Comparison of ENCODE assay signal across 8 mouse cellular contexts in genomic region chr1:64119851-64120250, GRCm38 (mm10). TPM values are rescaled to one million over a fixed set of nuclear protein-coding genes. Genes with fewer than 3 reads are reported as not detected.
DNase-seq lines count a peak whose midpoint lies in the region; ATAC-seq and TF ChIP-seq lines count a peak whose summit lies in the region.

No protein-coding gene starts in this region.

- peak overlapping the region; percentile 66 for H3K9ac ChIP-seq in intestine, embryonic 15.5 days
- H3K9ac ChIP-seq in limb, embryonic 14.5 days (ENCODE audit: low read depth, low read length, severe bottlenecking): peak overlapping the region; percentile 77
- peak overlapping the region; percentile 71 for H3K9ac ChIP-seq in midbrain, embryonic 16.5 days (ENCODE audit: low read depth, low read length)

- TF ChIP-seq CTCF in left cerebral cortex, adult 2 months (IDR thresholded peaks at IDR 0.05): no peak

- no peak for TF ChIP-seq POLR2A in limb, embryonic 14.5 days (IDR thresholded peaks at IDR 0.05; ENCODE audit: borderline replicate concordance, extremely low read depth, insufficient read depth, insufficient read length)

- H3K36me3 ChIP-seq in intestine, embryonic 15.5 days: no peaks in the 10 kb centered on the region
- no peaks in the 10 kb centered on the region for H3K36me3 ChIP-seq in limb, embryonic 14.5 days (ENCODE audit: control insufficient read depth, insufficient read depth, low read length)
- H3K36me3 ChIP-seq in midbrain, embryonic 16.5 days (ENCODE audit: control insufficient read depth, insufficient read depth, low read length): no peaks in the 10 kb centered on the region

- no peak for ATAC-seq in intestine, embryonic 15.5 days
- ATAC-seq in limb, embryonic 14.5 days (ENCODE audit: low FRiP score, low read depth): no peak
- ATAC-seq in midbrain, embryonic 16.5 days: no peak

- peak in 1 of 2 experiments; percentile 33 for DNase-seq in left cerebral cortex, adult 2 months (ENCODE audit: extremely low spot score in 1 of 2, low spot score in 2 of 2)
- DNase-seq in left cerebral cortex, adult 8-10 months (ENCODE audit: low spot score in 2 of 2): no peak
- peak; percentile 76 for DNase-seq in cerebellum, adult 9-10 months
- peak; percentile 10 for DNase-seq in gastrocnemius, postnatal 14 days
- DNase-seq in limb, embryonic 14.5 days (ENCODE audit: low spot score): no peak
- no peak for DNase-seq in MN1 (ENCODE audit: low spot score)

- H3K9me3 ChIP-seq in intestine, embryonic 15.5 days: no peaks in the 10 kb centered on the region
- no peaks in the 10 kb centered on the region for H3K9me3 ChIP-seq in limb, embryonic 14.5 days (ENCODE audit: control insufficient read depth, low read length)
- H3K9me3 ChIP-seq in midbrain, embryonic 16.5 days (replicated peaks; ENCODE audit: control insufficient read depth, low read length, poor library complexity, severe bottlenecking): no peaks in the 10 kb centered on the region

- intact Hi-C loops in left cerebral cortex, adult 2 months (cut with DNase I): loop anchor here (2.0 to 5.0 kb wide), 8 partner anchors 31 to 453 kb away; partner anchors contain the start of gene Creb1
- intact Hi-C loops in gastrocnemius, postnatal 14 days (cut with DNase I; ENCODE audit: low total_unique reads): loop anchor here (5.0 to 10.0 kb wide), 3 partner anchors 75 to 322 kb away; no protein-coding TSS in a partner anchor

- H3K27me3 ChIP-seq in intestine, embryonic 15.5 days (replicated peaks): no peaks in the 10 kb centered on the region
- no peaks in the 10 kb centered on the region for H3K27me3 ChIP-seq in limb, embryonic 14.5 days (ENCODE audit: control insufficient read depth, insufficient read depth, low read length)
- H3K27me3 ChIP-seq in midbrain, embryonic 16.5 days (ENCODE audit: control insufficient read depth, insufficient read depth, low read depth, low read length): no peaks in the 10 kb centered on the region

- peaks cover 6% of the 10 kb centered on the region; the same call in 1 of the 2 replicates for H3K4me1 ChIP-seq in intestine, embryonic 15.5 days (replicated peaks)
- peaks cover 21% of the 10 kb centered on the region for H3K4me1 ChIP-seq in limb, embryonic 14.5 days (ENCODE audit: control insufficient read depth, insufficient read depth, low read length)
- H3K4me1 ChIP-seq in midbrain, embryonic 16.5 days (ENCODE audit: control insufficient read depth, insufficient read depth, low read length): peaks cover 38% of the 10 kb centered on the region

- peak overlapping the region; percentile 61 for H3K4me2 ChIP-seq in intestine, embryonic 15.5 days (replicated peaks)
- H3K4me2 ChIP-seq in limb, embryonic 14.5 days (replicated peaks; ENCODE audit: low read depth, low read length, severe bottlenecking): peak overlapping the region; percentile 57
- peak overlapping the region; percentile 74 for H3K4me2 ChIP-seq in midbrain, embryonic 16.5 days (ENCODE audit: low read length)

- peak overlapping the region; percentile 98 for H3K27ac ChIP-seq in left cerebral cortex, adult 2 months
- peak overlapping the region; percentile 95 for H3K27ac ChIP-seq in intestine, embryonic 15.5 days
- H3K27ac ChIP-seq in limb, embryonic 14.5 days (replicated peaks; ENCODE audit: low read depth, low read length): 0 out of 2 replicates have a peak overlapping the region, but pooled peaks have one; percentile 3
- H3K27ac ChIP-seq in midbrain, embryonic 16.5 days (ENCODE audit: low read length): peak overlapping the region; percentile 100

- WGBS in intestine, embryonic 15.5 days: 2% methylated on average over 8 of the region's 8 CpGs
- WGBS in limb, embryonic 14.5 days: 2% methylated on average over 8 of the region's 8 CpGs
- WGBS in midbrain, embryonic 16.5 days: 0% methylated on average over 8 of the region's 8 CpGs

- peak overlapping the region; percentile 71 for H3K4me3 ChIP-seq in left cerebral cortex, adult 2 months
- peak overlapping the region; percentile 72 for H3K4me3 ChIP-seq in intestine, embryonic 15.5 days (replicated peaks)
- peak overlapping the region; percentile 87 for H3K4me3 ChIP-seq in limb, embryonic 14.5 days (replicated peaks; ENCODE audit: low read length)
- H3K4me3 ChIP-seq in midbrain, embryonic 16.5 days (ENCODE audit: low read depth, low read length): peak overlapping the region; percentile 69

RNA-seq across cellular contexts. Expression of gene Klf7, which starts 2.2 kb away (rescaled TPM):
- total RNA-seq in left cerebral cortex, adult 2 months (2021): 10 to 100 TPM; 41.1 to 46.5 TPM
- total RNA-seq in left cerebral cortex, adult 8-10 months (2022): 10 to 100 TPM; 38.9 to 48.5 (median 42.0) TPM
- total RNA-seq in gastrocnemius, postnatal 14 days (2021): 10 to 100 TPM in 1 of 2 experiments, 1 to 10 TPM in 1; 9.2 to 10.6 TPM
- 24.8 and 27.3 TPM in 2 replicates for polyA plus RNA-seq in intestine, embryonic 15.5 days (2015; fragmentation: Nextera tagmentation; extraction: Ambion mirVana)
- polyA plus RNA-seq in limb, embryonic 14.5 days (2012; rRNA removed): 9.7 and 10.2 TPM in 2 replicates
- 17.3 and 18.7 TPM in 2 replicates for polyA plus RNA-seq in limb, embryonic 14.5 days (2014; fragmentation: Nextera tagmentation; extraction: Ambion mirVana)
- polyA plus RNA-seq in midbrain, embryonic 16.5 days (2015; fragmentation: Nextera tagmentation; extraction: Ambion mirVana): 130 and 135 TPM in 2 replicates

Comparison
In these comparisons a context has a peak if more than half of its experiments do, and no peak if none do; other contexts are left out.
1. DNase-seq: peak in cerebellum, adult 9-10 months (single experiment) and gastrocnemius, postnatal 14 days (single experiment); none in left cerebral cortex, adult 8-10 months (0 of 2), limb, embryonic 14.5 days (single experiment) and MN1 (single experiment).
2. H3K27ac ChIP-seq: peak in every context shown above with its lines; median percentile 100 in midbrain, embryonic 16.5 days; 98 in left cerebral cortex, adult 2 months; 95 in intestine, embryonic 15.5 days; 3 in limb, embryonic 14.5 days.
3. Peak in every context shown above with its lines, with median percentiles within 50 percentile points of each other: H3K4me3 ChIP-seq, H3K4me2 ChIP-seq and H3K9ac ChIP-seq.